9 mouse cellular contexts compared by ENCODE assay signal in genomic region chr12:13598545-13598944, GRCm38 (mm10).
DNase-seq lines count a peak whose midpoint lies in the region; ATAC-seq lines count a peak whose summit lies in the region.
"Had no signal": no experiment of that assay in that cellular context is flagged by ENCODE, and none has a peak within 500 bp of the region (broad histone marks: within the 10 kb centered on the region; RNA-seq: fewer than 3 reads in every experiment).

No protein-coding gene starts in this region.

- peak; percentile 59; the same call in 1 of the 2 replicates for ATAC-seq in cerebellum, adult (ENCODE audit: insufficient number of reproducible peaks, low FRiP score, low TSS enrichment)

- DNase-seq in cerebellum, postnatal 4 days (ENCODE audit: low spot score in 2 of 2) = no peak
- DNase-seq in ovary, adult 18-20 months (ENCODE audit: low spot score) = peak; percentile 18
- no peak for DNase-seq in ovary, postnatal 36 days (ENCODE audit: low spot score)
- peak; percentile 65 to 91 for DNase-seq in left cerebral cortex, adult 9 months (ENCODE audit: low spot score in 2 of 2)
- DNase-seq in right cerebral cortex, postnatal 4 days = peak; percentile 11
- no peak for DNase-seq in thymus, postnatal 36 days
- DNase-seq in heart, adult 8-10 months (ENCODE audit: low spot score) = no peak
- DNase-seq: embryo, embryonic 11 days had no signal

Comparison
In these comparisons a context has a peak if more than half of its experiments do, and no peak if none do; other contexts are left out.
1. DNase-seq: peak in ovary, adult 18-20 months (single experiment), left cerebral cortex, adult 9 months (2 of 2) and right cerebral cortex, postnatal 4 days (single experiment); none in cerebellum, postnatal 4 days (0 of 2), ovary, postnatal 36 days (single experiment), thymus, postnatal 36 days (0 of 2) and heart, adult 8-10 months (single experiment).